In the genomic region with DNA sequence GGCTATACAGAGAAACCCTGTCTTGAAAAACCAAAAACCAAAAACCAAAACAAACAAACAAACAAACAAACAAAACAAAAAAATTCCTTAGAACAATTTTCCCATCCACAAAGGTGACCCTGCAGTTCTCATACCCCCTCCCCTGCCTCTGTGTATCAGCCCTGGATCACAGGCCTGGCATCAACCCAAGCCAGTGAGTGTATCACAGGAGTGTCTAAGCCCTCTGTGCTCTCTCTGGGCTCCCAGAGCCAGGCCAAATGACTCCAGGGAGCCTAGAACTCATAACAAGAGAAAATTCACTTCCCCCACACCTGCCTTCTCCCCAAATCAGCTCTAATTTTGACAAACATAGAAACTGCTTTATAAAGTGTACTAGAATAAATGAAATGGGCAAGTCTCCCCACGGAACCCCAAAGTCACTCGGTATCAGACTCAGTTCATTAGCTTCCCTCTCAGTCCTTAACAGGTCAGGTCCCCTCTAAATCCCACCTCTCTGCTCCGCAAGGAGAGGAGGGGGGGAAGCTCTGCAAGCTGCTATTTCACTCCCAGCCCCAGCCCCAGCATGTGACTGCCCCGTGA, we compare ENCODE assay signal across 11 mouse cellular contexts.
DNase-seq lines count a peak whose midpoint lies in the region; ATAC-seq and TF ChIP-seq lines count a peak whose summit lies in the region.
"Had no signal": no experiment of that assay in that cellular context is flagged by ENCODE, and none has a peak within 500 bp of the region (broad histone marks: within the 10 kb centered on the region; RNA-seq: fewer than 3 reads in every experiment).

No protein-coding gene starts in this region.

- H3K27me3 ChIP-seq in heart, embryonic 13.5 days (replicated peaks) = no peaks in the 10 kb centered on the region
- no peaks in the 10 kb centered on the region for H3K27me3 ChIP-seq in lung, embryonic 14.5 days (ENCODE audit: insufficient read depth, low read length)
- no peaks in the 10 kb centered on the region; the same call in 1 of the 2 replicates for H3K27me3 ChIP-seq in hindbrain, embryonic 14.5 days (ENCODE audit: control insufficient read depth, insufficient read depth, low read length)
- H3K27me3 ChIP-seq: lung, embryonic 15.5 days had no signal

- WGBS in heart, embryonic 13.5 days = 16% methylated on average over 4 of the region's 4 CpGs
- 52% methylated on average over 4 of the region's 4 CpGs for WGBS in lung, embryonic 14.5 days
- WGBS in lung, adult 2 months = 70% methylated on average over 4 of the region's 4 CpGs
- 40% methylated on average over 4 of the region's 4 CpGs for WGBS in hindbrain, embryonic 14.5 days

- no peaks in the 10 kb centered on the region for H3K9me3 ChIP-seq in heart, embryonic 13.5 days
- no peaks in the 10 kb centered on the region for H3K9me3 ChIP-seq in lung, embryonic 14.5 days (ENCODE audit: low read depth, low read length)
- no peaks in the 10 kb centered on the region for H3K9me3 ChIP-seq in hindbrain, embryonic 14.5 days (ENCODE audit: control insufficient read depth, low read length)
- H3K9me3 ChIP-seq: lung, embryonic 15.5 days; midbrain, embryonic 12.5 days had no signal

- peak overlapping the region; percentile 73 for H3K27ac ChIP-seq in heart, embryonic 13.5 days (replicated peaks)
- 0 out of 2 replicates have a peak overlapping the region, but pooled peaks have one; percentile 18 for H3K27ac ChIP-seq in lung, embryonic 14.5 days (ENCODE audit: low read depth)
- H3K27ac ChIP-seq in embryonic fibroblast, embryonic 13.5 days (ENCODE audit: insufficient read depth, low read length) = peak overlapping the region; percentile 27
- H3K27ac ChIP-seq in hindbrain, embryonic 14.5 days = peak overlapping the region; percentile 23; the same call in 1 of the 2 replicates
- H3K27ac ChIP-seq: lung, embryonic 15.5 days had no signal

- no peak for TF ChIP-seq POLR2A in lung, adult 2 months (IDR thresholded peaks at IDR 0.05; ENCODE audit: borderline replicate concordance, extremely low read depth, low read depth, low read length)
- TF ChIP-seq POLR2A in embryonic fibroblast, embryonic 13.5 days (IDR thresholded peaks at IDR 0.05; ENCODE audit: low read depth, low read length) = no peak

- H3K9ac ChIP-seq in heart, embryonic 13.5 days = peak overlapping the region; percentile 58
- H3K9ac ChIP-seq in lung, embryonic 14.5 days = no peak overlapping the region
- H3K9ac ChIP-seq in hindbrain, embryonic 14.5 days = no peak overlapping the region
- H3K9ac ChIP-seq: lung, embryonic 15.5 days; midbrain, embryonic 12.5 days had no signal

- no peak; the same call in 1 of the 2 replicates for ATAC-seq in heart, embryonic 13.5 days (ENCODE audit: extremely low read depth, insufficient number of reproducible peaks, low FRiP score, low TSS enrichment)
- ATAC-seq in lung, embryonic 14.5 days (ENCODE audit: insufficient read depth) = no peak
- ATAC-seq in hindbrain, embryonic 14.5 days (ENCODE audit: low FRiP score) = no peak
- ATAC-seq in megakaryocyte, adult 5-6 weeks (ENCODE audit: poor library complexity, severe bottlenecking) = no peak

- no peaks in the 10 kb centered on the region for H3K36me3 ChIP-seq in heart, embryonic 13.5 days
- no peaks in the 10 kb centered on the region for H3K36me3 ChIP-seq in lung, embryonic 14.5 days (ENCODE audit: insufficient read depth)
- H3K36me3 ChIP-seq in hindbrain, embryonic 14.5 days (replicated peaks; ENCODE audit: control insufficient read depth, insufficient read depth) = no peaks in the 10 kb centered on the region
- H3K36me3 ChIP-seq: lung, embryonic 15.5 days; midbrain, embryonic 12.5 days had no signal

- no peak overlapping the region for H3K4me3 ChIP-seq in heart, embryonic 13.5 days
- H3K4me3 ChIP-seq in lung, embryonic 14.5 days (ENCODE audit: low read depth, low read length) = no peak overlapping the region
- no peak overlapping the region for H3K4me3 ChIP-seq in lung, adult 2 months (replicated peaks; ENCODE audit: extremely low read depth, low read depth, low read length)
- H3K4me3 ChIP-seq in embryonic fibroblast, embryonic 13.5 days (ENCODE audit: insufficient read depth, low read length) = no peak overlapping the region
- no peak overlapping the region for H3K4me3 ChIP-seq in hindbrain, embryonic 14.5 days (replicated peaks; ENCODE audit: low read length)
- H3K4me3 ChIP-seq: lung, embryonic 15.5 days; midbrain, embryonic 12.5 days had no signal

- no peak for DNase-seq in heart, adult 8-10 months (ENCODE audit: low spot score)
- DNase-seq in lung, embryonic 14.5 days = no peak
- no peak for DNase-seq in lung, adult 2 months
- DNase-seq in hindbrain, embryonic 14.5 days (ENCODE audit: low spot score) = no peak
- DNase-seq in ovary, adult 18-20 months (ENCODE audit: low spot score) = no peak
- DNase-seq: layer of hippocampus, postnatal 36 days had no signal

- H3K4me2 ChIP-seq in heart, embryonic 13.5 days = no peak overlapping the region; the same call in 1 of the 2 replicates
- H3K4me2 ChIP-seq in lung, embryonic 14.5 days = no peak overlapping the region
- no peak overlapping the region for H3K4me2 ChIP-seq in hindbrain, embryonic 14.5 days (replicated peaks)
- H3K4me2 ChIP-seq: lung, embryonic 15.5 days had no signal

- peaks cover 58% of the 10 kb centered on the region for H3K4me1 ChIP-seq in heart, embryonic 13.5 days
- peaks cover 2% of the 10 kb centered on the region; the same call in 1 of the 2 replicates for H3K4me1 ChIP-seq in lung, embryonic 14.5 days (ENCODE audit: insufficient read depth)
- H3K4me1 ChIP-seq in lung, adult 2 months (ENCODE audit: control insufficient read depth, insufficient read depth, low read length) = peaks cover 6% of the 10 kb centered on the region
- H3K4me1 ChIP-seq in embryonic fibroblast, embryonic 13.5 days (ENCODE audit: control insufficient read depth, insufficient read depth, low read length) = 0 out of 2 replicates have a peak, but pooled peaks cover 9% of the 10 kb centered on the region
- H3K4me1 ChIP-seq in hindbrain, embryonic 14.5 days (replicated peaks; ENCODE audit: control insufficient read depth, insufficient read depth, low read length) = peaks cover 77% of the 10 kb centered on the region

- no peak for TF ChIP-seq CTCF in lung, embryonic 14.5 days (IDR thresholded peaks at IDR 0.05; ENCODE audit: low read depth)
- no peak for TF ChIP-seq CTCF in lung, adult 2 months (IDR thresholded peaks at IDR 0.05; ENCODE audit: insufficient read depth, low read length)
- TF ChIP-seq CTCF in embryonic fibroblast, embryonic 13.5 days (IDR thresholded peaks at IDR 0.05; ENCODE audit: borderline replicate concordance, insufficient read depth, low read length) = no peak

Comparison
In these comparisons a context has a peak if more than half of its experiments do, and no peak if none do; other contexts are left out.
1. H3K27ac ChIP-seq: peak in every context shown above with its lines; median percentile 73 in heart, embryonic 13.5 days; 27 in embryonic fibroblast, embryonic 13.5 days; 23 in hindbrain, embryonic 14.5 days; 18 in lung, embryonic 14.5 days.